Mouse (Mus musculus): ENCODE measurements around the gene Nckap5l.
"Not testable (repeated sequence)": the region's sequence is repeated elsewhere in the genome, so short reads cannot be mapped to it uniquely, and the experiment has no call there.

Nckap5l gene

DNA sequence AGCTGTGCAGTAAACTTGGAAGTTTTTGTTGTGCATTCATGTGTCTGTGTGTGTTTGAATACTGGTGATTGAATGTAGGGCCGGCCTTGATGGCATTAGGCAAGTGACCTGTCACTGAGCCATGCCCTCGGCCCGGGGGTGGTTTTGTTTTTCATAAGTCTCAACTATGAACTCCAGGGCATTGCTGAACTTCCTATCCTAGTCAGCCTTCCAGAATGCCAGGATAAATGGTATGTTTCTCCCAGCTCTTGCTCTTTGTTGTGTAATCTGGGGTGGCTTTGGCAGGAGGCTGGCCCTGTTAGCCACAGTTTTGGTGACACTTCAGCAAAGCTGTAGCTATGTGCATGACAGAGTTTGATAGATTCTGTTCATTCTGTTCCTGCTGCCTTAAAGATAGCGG lies 60.7 kb downstream of the Nckap5l start:
- no peak for DNase-seq (ENCODE audit: extremely low spot score, low read depth, low spot score)

DNA sequence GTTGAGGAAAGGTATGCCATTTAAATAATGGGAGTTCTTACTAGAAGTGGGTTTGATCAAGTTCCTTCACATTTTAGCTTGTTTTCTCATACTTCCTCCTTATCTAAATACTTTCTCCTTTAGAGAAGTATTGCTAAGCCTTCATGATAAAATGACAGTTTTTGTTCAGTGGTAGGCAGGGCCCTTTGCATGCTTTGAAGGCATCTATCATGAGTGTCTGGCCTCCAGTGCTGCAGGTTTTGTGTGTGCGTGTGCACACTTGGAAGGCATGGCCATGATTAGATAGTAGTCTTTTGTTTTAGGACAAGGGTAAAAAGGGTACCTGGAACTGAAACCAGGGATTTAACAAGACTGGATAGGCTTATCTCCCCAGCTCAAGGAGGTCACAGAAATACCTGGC lies 61.1 kb downstream of the Nckap5l start:
- no peak for DNase-seq (ENCODE audit: extremely low spot score, low read depth, low spot score)

DNA sequence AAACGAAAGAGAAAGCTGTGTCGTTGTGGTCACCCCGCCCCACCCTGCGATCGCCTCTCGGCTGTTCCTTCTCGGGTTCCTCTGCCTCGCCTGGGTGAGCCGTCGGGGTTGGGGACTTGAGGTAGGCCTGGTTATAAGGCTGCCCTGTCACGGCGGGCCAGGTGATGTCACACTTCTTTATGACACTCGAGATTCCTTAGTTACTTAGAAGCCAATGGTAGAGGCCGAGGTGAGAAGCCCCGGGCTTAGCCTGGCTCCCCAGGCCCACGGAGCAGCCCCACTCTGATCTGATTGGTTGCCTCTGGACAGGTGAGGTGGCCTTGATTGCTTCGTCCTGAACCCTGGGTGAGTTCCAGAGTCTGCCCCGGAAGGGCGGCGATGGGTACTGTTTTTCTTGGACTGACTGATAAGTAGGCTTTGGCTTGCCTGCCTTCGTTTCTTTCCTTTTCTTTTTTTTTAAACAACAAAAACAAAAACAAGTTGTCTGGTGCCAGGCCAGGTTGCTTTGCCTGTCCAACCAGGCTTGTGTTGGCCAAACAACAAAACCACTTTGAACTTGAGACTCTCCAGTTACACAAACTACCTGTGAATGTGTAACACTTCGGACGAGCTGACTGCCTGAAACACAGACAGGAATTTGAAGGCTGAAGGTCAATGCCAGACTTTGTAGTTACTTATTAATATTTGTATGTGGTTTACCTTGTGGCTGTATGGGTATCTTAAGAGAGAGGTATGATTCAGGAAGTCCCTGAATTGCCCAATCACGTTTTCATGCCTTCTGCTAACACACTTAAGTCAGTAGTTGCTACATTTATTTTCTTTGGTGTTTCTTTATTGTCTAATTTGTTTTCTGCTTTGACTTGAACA lies 63.9 kb downstream of the Nckap5l start:
- DNase-seq (ENCODE audit: extremely low spot score, low read depth, low spot score), result no peak

DNA sequence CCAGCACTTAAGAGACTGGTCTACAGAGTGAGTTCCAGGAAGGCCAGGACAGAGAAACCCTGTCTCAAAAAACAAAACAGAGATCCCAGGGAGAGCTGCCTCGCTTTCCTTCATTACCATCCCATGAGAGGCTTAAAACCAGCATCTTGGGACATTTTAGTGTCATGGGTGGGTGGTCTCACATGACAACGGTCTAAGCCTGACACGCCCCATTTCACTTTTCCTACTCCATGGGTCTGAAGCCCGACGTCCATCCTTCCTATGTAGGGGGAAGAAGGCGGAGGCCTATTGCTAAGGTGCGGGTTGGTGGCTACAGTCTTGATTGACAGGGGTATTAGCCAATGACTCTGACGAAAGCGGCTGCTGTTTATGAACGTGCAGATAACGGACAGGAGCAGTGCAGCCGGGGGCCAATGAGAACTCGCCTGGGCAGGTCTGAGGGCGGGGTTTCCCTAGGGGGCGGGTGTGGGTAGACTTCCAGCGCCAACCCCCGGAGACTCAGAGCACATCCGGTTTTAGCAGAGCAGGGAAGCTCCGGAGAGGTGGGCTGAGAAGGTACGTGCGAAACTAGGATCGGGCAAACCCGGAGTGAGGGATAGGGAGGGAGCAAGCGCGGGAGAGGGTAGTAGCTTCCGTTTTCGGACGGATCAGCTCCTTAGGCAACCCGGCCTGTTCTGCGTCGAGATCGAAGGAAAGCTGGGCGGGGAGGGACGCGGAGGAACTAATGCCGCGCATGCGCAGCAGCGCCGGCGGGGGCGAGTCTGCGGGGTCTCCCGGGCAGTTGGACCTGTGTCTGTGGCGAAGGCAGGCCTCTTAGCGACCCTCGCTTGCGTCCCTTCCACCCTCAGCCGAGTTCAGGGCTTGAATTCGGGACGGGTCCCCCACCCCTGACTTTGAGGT lies 64.8 kb downstream of the Nckap5l start, which contains the start of gene Tmbim6:
TSS of gene Tmbim6 (plus strand) at position 397 of the 900 bp plus-strand sequence.
- peak; percentile 98 for DNase-seq (ENCODE audit: extremely low spot score, low read depth, low spot score)

DNA sequence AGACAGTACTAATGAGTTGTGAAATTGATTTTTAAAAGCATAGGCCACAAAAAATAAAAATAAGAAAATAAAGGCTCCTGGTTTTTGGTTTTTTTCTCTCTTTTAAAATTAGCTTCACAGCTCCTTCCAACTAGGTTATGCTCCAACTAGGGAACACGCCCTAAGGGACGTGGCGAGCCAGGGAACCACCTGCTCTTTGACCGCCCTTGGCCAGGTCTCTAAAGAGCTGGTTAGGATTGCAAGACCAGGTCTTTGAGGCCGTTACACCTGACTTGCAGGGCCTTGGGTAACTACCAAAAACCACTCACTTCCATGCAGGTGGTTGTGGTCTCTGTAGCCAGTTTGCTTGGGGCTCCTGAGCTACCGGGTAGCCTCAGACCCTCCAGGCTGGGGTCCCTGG lies 65.6 kb downstream of the Nckap5l start:
- no peak for DNase-seq (ENCODE audit: extremely low spot score, low read depth, low spot score)

DNA sequence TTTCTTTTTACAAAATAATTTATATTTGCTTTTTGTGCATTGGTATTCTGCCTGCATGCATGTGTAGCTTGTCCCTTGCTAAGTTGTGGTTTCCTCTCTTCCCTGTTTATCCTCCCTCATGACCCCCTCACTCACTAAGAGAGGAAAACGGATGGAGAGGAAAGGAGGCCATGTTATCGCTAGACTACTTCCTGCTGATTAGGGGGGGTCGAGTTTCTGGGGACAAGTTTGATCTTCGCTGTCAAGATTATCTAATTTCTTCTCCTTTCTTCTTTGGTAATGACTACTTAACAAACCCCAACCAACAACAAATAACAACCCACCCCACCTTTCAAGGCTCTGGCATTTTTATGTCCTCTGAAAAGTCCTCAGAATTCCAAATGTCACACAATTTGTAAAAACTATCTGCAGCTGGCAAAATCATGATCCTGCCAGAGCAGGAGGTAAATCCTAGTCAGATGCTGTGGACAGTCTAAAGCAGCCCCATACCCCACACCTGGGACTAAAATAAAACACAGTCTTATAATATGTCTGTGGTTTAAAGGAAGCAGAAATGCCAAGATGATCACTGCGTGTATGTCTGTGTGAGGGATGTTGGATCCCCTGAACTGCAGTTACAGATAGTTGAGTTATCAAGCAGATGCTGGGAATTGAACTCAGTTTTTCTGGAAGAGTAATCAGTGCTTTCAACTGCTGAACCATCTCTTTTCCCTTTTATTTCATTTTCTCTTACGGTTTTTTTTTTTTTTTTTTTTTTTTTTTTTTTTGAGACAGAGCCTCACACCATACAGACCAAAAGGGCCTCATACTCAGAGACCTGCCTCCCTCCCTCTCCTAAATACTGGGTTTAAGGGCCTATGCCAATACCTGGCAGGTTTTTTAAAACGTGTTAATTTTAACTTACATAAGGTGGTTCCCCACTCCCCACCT lies 66.8 kb downstream of the Nckap5l start:
- DNase-seq (ENCODE audit: extremely low spot score, low read depth, low spot score), result no peak

DNA sequence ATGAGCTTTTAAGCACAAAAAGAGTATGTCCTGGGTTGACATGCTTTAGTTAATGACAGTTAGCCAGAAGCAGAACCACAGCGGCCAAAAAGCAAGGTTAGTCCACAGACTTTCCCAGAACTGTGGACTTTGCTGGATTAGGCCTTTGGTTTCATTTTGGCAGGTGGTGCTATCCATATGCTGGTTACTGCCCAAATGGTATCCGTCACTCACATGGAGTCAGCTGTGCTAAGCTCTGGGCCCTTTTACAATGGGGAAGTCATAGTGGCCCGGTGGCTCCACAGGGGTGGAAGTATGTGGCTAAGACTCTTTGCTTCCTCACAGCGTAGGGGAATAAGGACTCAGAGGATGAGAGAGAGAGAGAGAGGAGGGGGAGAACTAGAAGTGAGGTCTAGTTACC lies 69.6 kb downstream of the Nckap5l start:
- no peak for DNase-seq (ENCODE audit: extremely low spot score, low read depth, low spot score)

DNA sequence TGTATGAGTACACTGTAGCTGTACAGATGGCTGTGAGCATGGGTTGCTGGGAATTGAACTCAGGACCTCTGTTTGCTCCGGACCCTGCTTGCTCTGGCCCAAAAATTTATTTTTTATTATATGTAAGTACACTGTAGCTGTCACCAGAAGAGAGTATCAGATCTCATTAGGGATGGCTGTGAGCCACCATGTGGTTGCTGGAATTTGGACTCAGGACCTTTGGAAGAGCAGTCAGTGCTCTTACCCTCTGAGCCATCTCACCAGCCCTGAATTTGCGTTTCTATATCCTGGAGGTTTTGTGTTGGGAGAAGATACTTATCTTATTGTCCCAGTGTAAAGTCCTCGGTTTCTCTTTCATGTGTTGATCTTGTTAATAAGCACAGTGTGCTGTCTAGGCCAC lies 70.8 kb downstream of the Nckap5l start:
- DNase-seq (ENCODE audit: extremely low spot score, low read depth, low spot score), result no peak

DNA sequence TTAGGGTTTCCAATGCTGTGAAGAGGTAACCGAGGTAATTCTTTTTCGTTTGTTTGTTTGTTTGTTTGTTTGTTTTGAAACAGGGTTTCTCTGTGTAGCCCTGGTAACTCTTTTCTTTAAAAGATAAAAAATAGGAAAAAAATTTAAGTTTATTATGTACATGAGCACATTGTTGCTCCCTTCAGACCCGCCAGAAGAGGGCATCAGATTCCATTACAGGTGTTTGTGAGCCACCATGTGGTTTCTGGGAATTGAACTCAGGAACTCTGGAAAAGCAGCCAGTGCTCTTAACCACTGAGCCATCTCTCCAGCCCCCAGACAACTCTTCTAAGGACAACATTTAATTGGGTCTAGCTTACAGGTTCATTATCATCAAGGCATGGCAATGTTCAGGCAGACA lies 71.4 kb downstream of the Nckap5l start:
- DNase-seq (ENCODE audit: extremely low spot score, low read depth, low spot score), result not testable (repeated sequence)

DNA sequence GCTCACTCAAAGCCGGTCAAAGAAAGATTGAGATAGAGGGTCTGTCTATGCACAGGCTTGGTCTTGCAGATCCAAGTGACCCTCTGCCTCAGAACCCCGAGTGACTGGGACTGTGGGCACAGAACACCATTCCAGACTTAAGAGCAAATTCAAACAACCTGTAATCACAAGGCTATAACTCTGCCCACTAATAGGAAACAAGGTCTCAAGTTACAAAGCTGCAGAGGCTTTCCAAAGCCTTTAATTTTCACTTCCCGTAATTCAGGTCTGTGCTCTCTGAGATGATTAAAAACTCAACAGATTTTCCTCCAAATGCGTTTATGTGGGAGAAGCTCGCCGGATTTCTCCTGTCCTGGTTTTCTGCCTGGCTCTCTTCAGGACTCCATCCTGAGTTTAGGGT lies 73.5 kb downstream of the Nckap5l start:
- peak; percentile 49 for DNase-seq (ENCODE audit: extremely low spot score, low read depth, low spot score)

DNA sequence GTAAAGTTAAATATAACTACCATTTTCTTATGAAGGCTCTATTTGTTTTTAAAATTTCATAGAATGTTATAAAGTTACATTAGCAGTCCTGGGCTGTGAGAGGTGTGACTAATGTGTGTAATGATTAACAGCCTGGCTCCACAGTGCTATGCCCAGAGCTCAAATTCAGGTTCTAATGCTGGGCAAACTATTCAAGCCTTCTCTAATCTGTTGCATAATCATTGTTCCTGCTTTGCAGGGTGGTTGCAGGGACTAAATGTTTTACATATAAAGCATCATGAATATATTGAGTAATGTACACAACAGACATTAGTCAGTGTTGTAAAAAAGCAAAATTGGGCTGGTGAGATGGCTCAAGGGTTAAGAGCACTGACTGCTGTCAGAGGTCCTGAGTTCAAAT lies 74.7 kb downstream of the Nckap5l start:
- DNase-seq (ENCODE audit: extremely low spot score, low read depth, low spot score), result no peak

DNA sequence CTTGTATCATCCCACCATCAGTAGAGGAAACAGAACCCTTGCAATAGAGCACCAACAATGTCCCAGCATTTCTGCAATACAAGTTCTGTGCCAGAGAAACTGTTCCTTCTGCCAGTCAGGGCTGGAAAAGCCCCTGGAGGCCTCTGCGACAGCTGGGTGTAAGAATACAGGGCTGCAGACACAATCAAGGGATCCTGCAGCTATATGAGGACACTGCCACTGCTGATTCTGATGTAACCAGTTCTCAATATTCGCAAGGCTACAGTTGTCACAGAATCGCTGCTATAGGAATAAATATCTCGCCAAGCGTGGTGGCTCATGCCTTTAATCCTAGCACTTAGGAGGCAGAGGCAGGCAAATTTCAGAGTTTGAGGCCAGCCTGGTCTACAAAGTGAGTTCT lies 81.3 kb downstream of the Nckap5l start:
- no peak for DNase-seq (ENCODE audit: extremely low spot score, low read depth, low spot score)

DNA sequence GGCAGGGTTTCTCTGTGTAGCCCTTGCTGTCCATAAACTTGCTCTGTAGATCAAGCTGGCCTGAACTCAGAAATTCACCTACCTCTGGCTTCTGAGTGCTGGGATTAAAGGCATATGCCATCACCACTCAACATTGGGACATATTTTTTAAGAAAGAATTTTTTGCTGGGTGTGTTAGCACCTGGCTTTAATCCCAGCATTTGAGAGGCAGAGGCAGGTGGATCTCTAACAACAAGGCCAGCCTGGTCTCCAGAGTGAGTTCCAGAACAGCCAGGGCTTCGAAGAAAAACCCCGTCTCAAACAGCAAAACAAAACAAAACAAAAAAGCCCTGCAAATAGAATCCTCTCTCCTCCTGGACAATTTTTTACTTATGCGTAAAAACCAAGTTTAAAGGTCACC lies 82.0 kb downstream of the Nckap5l start:
- no peak for DNase-seq (ENCODE audit: extremely low spot score, low read depth, low spot score)

DNA sequence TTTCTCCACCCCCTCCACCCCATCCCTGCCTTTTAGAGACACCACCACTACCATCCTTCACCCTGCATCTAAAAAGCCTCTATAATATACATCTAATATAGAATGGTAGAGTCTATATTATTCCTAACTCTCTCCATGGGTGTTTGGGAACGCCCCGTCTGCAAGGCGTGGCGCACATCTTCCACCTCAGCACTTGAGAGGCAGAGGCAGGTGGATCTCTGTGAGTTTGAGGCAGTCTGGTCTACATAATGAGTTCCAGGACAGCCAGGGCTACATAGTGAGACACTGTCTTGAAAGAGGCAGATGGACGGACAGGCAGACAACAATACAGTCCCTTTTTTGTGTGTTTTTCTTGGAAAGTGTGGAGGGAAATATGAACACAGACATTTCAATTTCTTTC lies 82.5 kb downstream of the Nckap5l start:
- DNase-seq (ENCODE audit: extremely low spot score, low read depth, low spot score), result no peak

DNA sequence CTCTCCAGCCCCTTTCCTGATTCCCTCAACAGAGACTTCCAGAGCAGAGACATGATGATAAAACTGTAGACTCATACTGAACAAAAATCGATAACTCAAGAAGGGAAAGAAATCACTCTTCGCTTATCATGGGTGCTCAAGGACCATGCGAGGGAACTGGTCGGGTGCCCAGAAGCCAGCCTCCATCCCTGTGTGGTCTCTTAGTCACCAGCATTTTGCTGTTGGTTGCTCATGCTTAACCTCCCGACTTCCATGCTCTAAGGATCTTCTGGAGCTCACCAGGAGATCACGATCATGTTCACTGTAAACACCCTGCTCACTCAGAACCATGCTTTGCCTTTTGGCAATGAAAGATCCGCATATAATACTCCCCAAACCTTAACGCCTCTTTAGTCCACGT lies 84.8 kb downstream of the Nckap5l start:
- no peak for DNase-seq (ENCODE audit: extremely low spot score, low read depth, low spot score)

Data from hindlimb bud, embryonic 11.5 days (tissue).